Mouse (Mus musculus) lung, adult 2 months (tissue): ENCODE data around the gene Hnrnph3.

Experiments used
- CTCF ChIP-seq: fragments of 200-500 bp; IDR thresholded peaks from 2 replicates; pipeline ENCODE4 v1.5.1; 2011; ENCODE audit warnings: mild to moderate bottlenecking, low read length, control low read depth; ENCODE audit not compliant: insufficient read depth
- POLR2A ChIP-seq: fragments of 200-500 bp; IDR thresholded peaks from 2 replicates; pipeline ENCODE4 v1.6.1; 2011; ENCODE audit warnings: low read depth, mild to moderate bottlenecking, control low read depth, low read length, borderline replicate concordance; ENCODE audit errors: extremely low read depth

GRCm38 (mm10) chr10:63051267-63051666 is 27.2 kb upstream of the Hnrnph3 start:
- no peak for TF ChIP-seq CTCF
- TF ChIP-seq POLR2A: no peak
